Mouse (Mus musculus) heart, adult 8-10 months (tissue): Measurements from ENCODE around the gene Igsf8. TPM values are rescaled to one million over a fixed set of nuclear protein-coding genes. Genes with fewer than 3 reads are reported as not detected.

Experiments used
- DNase-seq: peaks from one replicate; pipeline ENCODE4 v3.0.0; 2022; ENCODE audit warnings: low spot score
- total RNA-seq, 4 experiments: library from RNA; stranded (reverse); gene quantifications; 2 replicates each; pipeline ENCODE4 v1.2.4; 2022

Igsf8 gene
- total RNA-seq, 4 experiments from 2014 or later, result 9.8 to 12.2 (median 11.5) TPM

DNA sequence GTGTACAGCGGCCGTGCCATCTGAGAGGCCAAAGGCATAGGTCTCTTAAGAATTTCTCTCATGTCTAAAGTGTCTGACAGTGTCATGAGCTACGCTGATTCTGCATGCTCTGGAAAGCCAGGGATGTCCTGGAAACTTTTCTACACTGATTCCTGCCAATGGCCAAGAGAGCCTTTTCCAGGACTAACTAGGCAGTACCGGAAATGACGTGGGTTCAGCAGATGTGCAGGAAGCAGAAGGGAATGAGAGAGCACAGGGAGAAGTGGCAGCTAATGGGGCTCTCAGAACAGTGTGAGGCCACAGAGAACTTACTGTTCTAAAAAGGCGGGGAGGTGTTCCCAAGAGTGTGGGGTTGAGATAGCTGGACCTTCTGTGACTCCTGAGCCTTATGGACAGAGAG, 11.9 kb downstream of the Igsf8 start:
- peak; percentile 71 for DNase-seq

DNA sequence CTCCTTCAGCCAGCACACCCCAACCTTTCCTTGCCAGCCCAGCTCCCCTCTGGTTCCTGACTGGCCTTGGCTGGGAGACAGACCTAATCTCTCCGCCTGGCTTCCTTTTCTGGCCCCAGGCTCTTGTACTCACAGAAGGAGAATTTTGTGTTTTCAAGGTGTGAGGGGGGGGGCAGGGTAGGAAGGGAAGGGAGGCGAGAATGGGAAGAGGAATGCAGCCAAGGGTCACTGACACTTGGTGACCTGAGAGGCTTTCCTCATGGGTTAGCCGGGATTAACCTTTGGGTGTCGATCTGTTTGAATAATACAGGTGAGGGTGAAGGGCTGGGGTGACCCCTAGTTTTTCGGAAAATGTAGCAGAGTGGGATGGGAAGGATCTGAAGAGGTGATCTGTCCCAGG, 12.7 kb downstream of the Igsf8 start:
- no peak for DNase-seq

DNA sequence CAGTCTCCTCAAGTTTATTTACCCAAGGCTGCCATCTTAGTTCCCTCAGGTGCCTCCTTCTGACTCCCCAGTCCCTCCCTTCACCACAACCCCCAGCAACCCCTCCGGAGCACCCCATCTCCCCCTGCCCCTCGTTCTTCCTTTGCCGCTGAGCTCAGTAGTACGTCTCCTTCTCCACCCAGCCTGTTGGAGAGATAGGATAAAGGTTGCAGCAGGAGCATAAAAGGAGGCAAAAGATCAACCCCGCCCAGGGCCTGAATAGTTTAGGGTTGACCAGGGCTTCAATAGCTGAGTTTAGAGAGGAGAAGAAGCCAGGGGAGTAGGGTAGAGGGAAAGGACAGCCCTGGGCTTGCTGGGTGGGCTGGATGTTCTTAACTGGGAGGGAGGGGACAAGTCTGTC, 13.1 kb downstream of the Igsf8 start:
- no peak for DNase-seq

DNA sequence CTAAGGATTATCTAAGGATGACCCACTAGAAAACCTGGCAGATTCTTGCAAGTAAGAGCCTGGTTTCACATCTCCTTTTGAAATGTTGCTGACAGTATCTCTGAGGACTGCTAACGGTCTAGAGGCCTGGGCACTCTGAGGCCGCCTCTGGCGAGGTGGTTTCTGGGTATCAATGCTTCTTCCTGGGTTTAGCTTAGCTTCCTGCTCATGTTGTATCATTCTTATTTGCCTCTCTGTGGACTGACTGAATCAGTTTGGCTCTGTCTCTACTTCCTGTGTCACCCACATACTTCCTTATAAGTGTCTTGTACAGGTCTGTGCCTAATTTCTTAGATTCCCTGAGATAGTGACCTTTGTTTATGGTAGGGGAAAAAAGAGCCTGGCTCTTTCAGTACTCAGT, 15.7 kb downstream of the Igsf8 start:
- DNase-seq, result peak; percentile 35

DNA sequence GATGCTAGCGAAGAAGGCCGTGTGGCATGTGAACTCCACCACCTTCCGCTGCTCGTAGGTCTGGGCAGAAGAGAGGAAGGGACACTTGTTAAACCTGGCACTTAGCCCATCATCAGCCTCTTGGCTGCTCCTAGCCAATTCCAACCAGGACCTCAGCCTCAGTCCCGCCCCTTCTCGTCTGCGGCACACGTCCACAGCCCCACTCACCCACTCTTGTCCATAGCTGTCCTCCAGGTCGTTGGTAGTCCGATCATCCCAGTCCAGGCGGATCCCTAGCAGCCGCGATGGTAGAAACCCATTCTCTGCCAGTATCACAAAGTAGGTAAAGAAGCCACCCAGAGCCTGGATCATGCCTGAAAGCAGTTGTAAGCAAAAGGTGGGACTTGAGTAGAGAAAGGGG, 16.9 kb downstream of the Igsf8 start:
- DNase-seq, result no peak

DNA sequence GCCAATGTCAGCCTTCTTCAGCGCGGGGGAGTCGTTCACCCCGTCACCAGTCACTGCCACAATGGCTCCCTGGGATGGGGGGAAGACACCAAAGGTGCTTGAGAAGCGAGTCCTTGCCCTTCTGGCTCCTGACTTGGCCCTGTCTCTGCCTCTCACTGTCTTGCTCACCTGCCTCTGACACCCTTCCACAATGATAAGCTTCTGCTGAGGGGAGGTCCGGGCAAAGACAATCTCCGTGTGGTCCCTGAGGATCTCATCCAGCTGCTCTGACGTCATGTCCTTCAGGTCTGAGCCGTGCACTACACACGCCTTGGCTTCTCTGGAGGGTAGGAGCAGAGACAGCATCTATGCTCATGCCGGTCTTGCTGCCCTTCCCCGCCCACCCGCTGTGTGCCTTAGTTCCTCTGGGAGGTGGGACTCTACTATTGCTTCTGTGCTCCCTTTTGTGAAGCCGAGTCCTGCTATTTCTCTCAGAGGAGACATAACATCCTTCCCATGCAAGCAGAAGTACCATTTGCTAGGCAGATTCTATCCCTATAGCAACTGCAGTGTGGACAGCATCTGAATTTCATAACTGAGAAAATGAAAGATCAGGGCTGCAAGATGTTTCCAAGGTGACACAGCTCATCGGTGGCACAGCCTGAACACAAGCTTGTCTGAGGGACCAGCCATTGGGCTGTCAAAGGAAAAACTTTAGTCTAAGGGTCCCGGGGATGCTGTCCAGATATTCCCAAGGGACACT, 18.5 kb downstream of the Igsf8 start:
- DNase-seq, result no peak

DNA sequence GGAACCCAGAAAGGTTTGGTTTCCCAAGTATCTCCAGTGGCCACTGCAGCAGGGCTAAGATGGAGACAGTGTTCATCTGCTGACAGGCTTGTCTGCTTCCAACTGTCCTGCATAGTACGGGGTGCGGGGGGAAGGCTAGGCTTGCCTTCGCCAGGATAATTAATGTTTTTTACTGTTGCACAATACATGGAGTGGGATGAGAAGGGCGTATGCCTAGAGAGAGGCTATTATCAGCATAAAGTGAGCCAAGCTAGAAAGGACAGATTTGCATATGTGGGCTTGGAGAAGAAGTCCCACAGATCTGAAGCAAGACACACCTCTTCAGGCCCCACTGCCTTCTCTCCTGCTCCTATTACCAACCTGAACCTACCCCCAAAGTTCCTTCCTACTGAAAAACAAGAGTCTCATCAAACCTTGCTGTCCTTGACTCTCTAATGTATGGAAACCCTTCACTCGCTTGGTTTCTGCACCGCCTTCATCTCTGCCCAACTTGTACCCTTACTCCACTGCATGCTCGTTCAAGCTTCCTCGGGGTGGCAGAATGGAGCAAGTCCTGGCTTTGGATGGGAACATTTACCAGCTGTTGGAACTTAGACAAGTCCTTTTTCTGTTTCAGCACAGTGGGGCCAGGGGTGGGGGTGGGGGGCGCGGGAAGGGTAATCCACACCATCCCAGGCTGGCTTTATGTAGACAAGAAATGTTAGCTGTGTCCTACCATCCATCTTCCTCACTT, 20.2 kb downstream of the Igsf8 start:
- DNase-seq, result peak; percentile 39

DNA sequence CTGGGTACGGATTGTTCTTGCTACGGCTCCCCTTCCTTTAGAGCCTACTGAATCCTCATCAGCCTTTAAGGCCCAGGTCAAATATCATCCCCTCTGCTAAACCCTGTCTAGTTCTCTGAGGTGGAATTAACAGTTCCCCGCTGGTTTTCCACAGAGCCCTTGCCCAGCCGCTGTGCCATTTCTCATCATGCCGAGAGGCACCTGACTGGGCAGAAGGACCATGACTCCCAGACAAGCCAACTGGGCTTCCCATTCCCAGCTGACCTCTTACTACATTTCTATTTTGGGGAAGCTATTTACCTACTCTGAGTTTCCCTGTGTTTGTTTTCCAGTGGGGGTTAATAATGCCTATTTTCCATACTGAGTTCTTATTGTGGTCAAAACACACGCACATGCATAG, 21.6 kb downstream of the Igsf8 start:
- DNase-seq, result peak; percentile 35

DNA sequence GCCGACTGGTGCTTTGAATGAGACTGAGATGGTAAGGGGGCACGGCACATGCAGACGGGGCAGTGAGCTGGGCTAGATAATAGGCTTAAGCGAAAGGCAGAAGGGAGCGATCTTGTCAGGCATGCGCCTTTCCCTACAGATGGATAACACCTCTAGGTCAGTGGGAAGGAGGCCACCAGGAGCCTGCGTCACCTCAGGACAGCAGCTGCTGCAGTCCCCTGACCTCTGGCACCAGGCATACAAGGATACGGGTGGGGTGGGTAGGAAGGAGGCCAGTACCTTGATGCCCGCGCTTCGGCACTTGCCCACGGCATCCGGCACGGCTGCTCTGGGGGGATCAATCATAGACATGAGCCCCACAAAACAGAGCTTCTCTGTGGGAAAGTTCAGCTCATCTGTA, 22.8 kb downstream of the Igsf8 start:
- DNase-seq, result no peak

DNA sequence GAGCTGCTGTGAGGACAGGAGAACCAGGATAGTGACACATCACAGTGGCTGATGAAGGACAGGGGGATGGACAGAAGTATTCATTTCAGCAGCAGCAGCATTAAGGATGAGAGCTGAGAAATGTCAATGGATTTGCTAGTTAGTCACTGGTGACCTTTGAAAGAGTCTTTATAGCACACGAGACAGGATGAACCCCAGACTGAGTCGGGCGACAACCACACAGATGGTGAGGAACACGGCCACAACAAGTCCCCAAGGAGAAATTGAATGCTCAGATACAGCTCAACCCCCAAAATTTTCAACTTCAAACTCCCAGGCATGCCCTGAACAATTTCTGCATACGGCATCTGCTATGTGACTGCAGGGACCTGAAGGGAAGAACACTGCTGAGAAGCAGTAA, 25.3 kb downstream of the Igsf8 start:
- no peak for DNase-seq

DNA sequence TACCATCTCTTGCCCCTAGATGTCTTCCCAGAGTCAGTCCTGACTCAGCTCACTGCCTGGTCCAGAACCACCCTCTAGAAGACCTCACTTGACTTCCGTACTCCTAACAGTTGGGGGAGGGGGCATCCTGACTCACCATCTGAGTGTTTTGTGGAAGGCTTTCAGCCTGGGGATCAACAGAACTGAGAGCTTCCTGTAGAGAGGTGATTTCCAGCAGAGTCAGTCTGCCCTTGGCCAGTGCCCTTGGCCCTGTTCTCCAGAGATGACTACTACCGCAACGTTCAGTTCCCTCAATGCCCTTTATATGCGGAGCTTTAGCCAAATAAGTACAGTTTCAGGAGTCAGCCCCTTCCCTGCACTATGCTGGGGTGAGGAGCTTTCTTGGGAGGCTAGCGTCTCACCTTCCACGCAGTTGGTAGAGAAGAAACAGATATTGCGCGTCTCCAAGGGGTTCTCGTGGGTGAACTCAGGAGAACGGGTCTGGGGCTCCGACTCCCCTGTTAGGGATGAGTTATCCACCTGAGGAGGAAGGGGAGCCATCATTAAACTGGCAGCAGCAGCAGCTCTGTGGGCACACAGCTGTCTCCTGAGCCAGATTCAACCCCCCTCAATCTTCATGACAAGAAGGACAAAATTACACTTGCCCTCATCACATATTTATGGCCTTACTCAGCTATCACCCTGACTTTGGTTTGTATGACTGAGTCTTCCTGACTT, 27.6 kb downstream of the Igsf8 start:
- no peak for DNase-seq

DNA sequence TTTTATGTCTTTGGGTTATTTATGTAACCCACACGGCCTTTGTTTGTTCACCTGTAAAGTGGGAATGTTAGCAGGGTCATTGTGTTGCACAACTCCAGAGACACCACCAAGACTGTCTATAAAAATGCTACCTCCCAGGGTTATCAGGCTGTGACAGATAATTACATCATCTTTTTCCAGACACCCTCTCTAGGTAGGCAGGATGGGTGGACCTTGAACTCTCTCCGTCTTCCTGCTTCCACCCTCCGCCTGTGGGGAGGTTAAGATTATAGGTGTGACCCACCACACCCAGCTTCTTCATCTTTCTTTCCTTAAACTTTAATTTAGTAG, 28.1 kb downstream of the Igsf8 start:
- no peak for DNase-seq

DNA sequence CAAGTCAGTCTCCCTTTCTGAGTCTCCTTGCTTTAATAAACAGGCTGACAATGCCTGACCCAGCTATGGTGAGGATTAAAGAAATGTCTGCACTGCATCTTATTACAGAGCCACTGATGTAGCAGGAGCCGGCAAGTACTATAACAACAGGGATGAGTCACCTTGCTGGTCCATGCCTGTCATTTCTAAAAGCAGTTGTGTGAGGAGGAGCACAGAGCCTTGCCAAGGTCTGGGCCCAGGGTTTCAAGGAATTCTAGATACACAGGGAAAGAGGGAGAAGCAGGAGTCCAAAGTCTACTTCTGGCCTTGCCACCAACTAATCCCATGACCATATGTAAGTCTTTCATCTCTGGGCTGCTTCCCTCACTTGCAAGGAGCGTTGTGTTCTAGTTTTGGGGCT, 31.4 kb downstream of the Igsf8 start:
- no peak for DNase-seq

DNA sequence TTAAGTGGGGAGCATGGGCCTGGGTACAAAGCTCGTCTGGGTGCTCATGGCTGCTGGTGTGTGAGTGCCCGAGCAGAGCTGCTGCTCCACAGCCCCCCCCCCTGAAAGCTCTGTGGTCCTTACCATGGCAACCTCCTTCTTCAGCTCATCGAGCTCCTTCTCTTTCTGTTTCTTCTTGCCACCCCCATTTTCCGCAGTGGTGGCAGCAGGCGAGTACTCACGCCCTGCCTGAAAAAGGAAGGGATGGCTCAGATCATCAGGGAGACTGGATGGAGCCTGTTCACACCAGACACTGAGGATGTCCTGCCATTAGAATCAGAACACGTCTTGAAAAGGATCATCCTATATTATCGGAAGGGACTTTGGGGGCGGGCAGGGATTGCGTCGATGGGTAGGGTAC, 32.0 kb downstream of the Igsf8 start:
- no peak for DNase-seq

DNA sequence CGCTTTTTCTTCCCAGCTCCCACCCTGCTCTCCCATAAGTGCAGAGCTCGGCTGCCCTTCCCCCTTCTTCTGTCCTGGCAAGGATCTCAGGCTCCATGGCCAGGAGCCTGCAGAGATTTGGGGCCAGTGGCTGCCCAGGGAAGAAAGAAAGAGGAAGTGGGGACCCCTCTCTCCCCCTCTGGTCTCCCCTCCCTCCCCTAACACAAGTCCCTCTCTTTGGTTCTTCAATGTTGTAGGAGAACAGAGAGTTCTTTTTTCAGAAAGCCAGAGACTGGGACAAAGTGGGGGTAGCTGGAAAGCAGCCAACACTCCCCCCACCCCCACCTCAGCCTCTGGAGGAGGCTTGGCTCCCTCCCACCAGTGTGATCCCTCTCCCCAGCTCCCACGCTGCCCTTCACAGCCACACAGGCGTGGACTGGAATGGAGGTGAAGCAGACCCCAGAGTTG, 34.3 kb downstream of the Igsf8 start:
- DNase-seq, result peak; percentile 31

DNA sequence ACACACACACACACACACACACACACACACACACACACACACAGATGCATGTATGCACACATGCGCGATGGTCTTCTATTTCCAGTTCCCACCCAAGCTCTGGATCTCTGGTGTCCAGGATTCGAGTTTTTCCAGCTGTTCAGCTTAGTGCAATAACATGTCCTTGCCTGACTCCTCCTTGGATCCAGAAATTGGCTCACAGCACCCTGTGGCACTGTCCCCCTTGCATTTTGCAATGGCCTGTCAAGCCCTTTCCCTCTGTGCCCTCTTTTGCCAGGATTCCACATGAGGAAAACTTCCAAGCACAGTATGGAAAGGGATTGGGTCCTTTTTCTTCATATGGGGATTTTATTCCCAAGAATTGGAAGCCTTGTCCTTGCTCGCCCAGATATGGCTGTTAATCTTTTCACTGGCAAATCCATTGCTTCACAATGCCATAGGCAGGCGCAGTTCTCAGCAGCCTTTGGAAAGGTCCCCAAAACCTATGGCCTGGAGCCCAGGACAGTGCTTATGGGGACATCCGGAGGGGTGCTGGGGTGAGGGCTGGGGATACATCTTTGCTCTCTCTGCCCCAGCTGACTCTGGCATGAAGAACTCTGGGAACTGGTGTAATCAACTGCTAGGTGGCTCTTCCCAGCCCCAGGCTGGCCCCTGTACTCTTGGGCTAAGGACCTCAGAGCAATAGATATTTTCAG, 35.5 kb downstream of the Igsf8 start:
- DNase-seq, result peak; percentile 60

DNA sequence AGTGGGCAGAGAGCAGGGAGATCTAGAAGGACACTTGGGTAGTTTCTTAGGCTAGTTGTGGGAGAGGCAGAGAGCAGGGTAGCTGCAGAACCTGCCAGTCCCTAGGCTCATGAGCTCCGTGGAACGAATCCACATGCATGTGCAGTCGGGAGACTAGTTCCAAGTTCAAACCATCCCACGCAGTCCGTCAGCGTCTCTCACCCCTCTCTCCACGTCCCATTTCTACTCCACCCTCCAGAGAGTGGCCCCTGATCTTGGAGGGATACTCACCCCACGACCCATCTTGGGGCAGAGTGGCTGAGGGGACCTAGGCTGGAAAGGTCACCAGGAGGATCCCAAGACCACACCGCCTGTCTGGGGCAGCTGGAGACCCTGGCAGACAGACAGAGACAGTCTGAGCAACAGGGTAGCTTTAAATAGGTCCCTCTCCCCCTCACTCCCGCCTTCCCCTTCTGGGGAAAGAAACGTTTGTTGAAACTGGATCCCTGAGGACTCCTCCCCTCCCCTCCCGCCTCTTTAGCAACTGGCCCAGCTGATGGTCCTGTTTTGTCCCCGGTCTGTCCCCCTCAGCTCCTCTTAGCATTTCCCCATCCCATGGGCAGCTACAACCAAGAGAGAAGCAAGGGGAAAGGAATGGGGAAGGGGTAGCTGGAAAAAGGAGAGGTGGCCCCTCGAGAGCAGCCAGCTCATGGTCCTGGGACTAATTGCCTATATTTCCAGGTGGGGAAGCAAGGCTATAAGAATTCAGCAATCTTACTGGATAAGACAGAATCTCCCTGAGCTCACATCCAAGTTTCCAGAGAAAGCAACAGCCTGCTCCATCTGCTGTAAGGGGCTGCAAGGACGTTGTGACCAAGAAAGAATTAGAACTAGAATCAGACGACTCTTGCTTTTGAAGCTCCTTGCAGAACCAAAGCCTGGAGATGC, 36.4 kb downstream of the Igsf8 start, which contains the start of gene Atp1a2:
TSS of gene Atp1a2 (minus strand) at position 454 of the 927 bp plus-strand sequence.
- peak; percentile 87 for DNase-seq

DNA sequence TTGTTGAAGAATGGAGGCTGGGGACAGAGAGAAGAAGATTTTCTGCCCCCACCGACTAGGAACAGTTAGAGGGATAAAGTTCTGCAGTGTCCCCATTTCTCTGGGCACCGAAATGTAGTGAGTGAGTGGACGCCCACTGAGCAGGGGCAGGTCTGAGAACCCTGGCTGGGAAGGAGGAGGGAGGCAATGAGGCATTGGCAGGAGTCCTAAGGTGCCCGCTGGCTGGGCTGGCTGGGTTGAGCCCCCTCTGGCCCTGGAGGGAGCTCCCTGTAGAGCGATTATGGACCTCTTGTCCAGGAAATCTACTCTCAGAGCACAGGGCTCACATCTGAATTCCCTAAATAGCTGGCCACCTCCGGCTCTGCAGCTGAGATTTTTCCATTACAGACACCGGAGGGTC, 38.1 kb downstream of the Igsf8 start:
- no peak for DNase-seq

DNA sequence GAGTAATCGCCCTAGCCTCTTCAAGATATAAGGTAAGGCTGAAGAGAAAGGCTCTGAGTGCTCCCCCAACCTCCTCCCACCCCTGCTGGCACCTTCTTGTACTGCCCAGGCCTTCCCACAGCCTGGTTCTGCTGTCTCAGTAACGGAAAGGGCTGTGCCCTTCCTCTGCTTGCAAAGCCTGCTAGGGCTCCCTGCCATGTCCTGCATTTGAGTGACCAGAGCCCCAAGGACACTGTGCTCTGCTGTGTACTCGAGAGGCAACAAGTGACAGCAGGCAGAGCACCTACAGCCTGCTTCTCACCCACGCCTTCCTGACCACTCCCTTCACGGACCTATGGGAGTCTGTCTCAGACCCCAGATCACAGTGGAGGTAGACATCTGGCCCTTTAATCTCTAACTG, 38.8 kb downstream of the Igsf8 start:
- DNase-seq, result peak; percentile 52

DNA sequence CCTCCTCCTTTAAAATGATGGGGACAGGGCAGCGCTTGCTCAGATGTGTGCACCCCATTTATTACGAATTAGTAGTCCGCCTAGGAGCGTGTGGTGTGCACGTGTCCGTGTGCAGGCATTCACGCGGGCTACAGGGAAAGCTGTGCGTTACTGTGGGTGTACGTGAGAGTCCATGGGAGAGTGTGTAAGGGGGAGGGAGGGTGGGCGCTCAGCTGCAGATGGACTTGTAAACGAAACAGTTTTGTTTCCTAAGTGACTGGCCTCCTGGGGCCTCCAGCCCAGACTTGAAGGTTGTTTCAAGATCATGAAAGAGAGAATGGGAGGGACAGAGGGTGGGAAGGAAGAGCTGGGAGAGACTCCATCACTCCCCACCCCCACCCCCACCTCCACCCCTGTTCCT, 39.7 kb downstream of the Igsf8 start:
- no peak for DNase-seq

DNA sequence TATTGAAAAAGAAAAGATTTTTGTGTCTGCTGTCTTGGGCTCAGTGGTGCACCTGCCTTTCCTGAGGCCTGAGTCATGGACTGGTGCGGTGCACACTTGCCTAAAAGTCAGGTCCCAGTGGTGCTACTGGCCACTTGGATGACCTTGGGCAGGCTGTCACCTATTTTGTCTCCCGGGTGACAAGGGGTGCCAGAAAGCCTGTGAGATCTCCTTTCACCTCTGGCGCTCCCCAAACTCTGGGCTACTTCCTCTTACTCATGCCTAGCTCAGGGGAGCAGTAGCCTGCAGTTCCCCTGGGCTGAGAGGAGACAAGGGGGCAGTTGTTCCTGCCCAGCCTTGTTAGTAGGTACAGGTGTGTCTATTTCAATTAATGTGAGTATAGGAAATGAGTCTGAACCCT, 40.9 kb downstream of the Igsf8 start:
- no peak for DNase-seq
